Mouse (Mus musculus): ENCODE results near the gene Speer4f2. TPM values are rescaled to one million over a fixed set of nuclear protein-coding genes. Genes with fewer than 3 reads are reported as not detected.

The Speer4f2 gene
- polyA plus RNA-seq, 1 experiment from 2014 or later, result not detected

DNA sequence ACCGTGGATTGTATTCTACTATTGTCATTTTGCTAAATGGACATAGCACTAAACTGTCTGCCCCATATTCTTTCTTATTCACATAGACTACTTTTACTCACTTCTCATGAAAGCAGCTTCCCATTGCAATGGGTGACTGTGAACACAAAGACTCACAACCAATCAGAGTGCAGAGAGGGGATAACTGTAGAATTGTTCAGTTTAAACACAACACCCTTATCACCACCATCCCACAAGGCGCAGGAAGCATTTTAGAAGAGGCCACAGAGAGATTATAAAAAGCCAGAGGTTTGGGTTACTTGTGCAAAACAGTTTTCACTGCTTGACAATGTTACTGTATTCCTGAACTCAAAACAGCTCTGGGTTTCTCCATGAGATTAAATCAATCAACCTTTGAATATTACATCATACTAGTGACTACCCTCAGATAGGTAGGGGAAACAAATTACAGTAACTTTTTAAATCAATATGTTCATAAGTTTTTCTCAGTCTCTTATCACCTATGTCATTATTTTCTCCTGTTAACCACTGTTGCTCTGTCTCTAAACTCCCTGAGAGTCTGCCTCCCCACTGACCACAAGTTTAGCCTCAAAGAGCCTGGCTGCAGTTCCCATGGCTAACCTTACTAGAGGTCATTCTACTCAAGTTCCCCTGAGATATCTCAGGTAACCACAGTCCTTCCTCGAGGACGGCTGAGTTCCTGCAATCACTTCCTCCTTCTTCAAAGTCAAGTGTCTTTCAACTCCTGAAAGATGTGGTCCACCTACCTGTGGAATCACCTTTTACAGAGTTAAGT, 29.5 kb downstream of the Speer4f2 start:
- Histone ChIP-seq H3K36me3 (ENCODE audit: control insufficient read depth, insufficient read depth) (no peaks in the 10 kb centered on the region), H3K4me1 (ENCODE audit: control insufficient read depth, insufficient read depth, low read length) (no peaks in the 10 kb centered on the region), H3K27ac (ENCODE audit: low read length) (no peak overlapping the region), H3K9me3 (replicated peaks; ENCODE audit: control insufficient read depth, low read length) (no peaks in the 10 kb centered on the region), H3K4me3 (ENCODE audit: low read length) (no peak overlapping the region), H3K9ac (ENCODE audit: low read length) (no peak overlapping the region), H3K4me2 (ENCODE audit: low read depth, low read length) (no peak overlapping the region), H3K27me3 (ENCODE audit: control insufficient read depth, insufficient read depth, low read length) (no peaks in the 10 kb centered on the region)
- no peak for ATAC-seq (replicated peaks; ENCODE audit: extremely low read depth, insufficient read depth, low FRiP score)
- 55% methylated on average over 4 of the region's 4 CpGs for WGBS

GRCm38 (mm10) chr5:17403584-17403983, 30.6 kb downstream of the Speer4f2 start:
- no peak for ATAC-seq (replicated peaks; ENCODE audit: extremely low read depth, insufficient read depth, low FRiP score)
- H3K4me1 ChIP-seq (ENCODE audit: control insufficient read depth, insufficient read depth, low read length), result no peaks in the 10 kb centered on the region
- no peaks in the 10 kb centered on the region for H3K36me3 ChIP-seq (ENCODE audit: control insufficient read depth, insufficient read depth)
- no peak overlapping the region for H3K4me2 ChIP-seq (ENCODE audit: low read depth, low read length)
- no peak overlapping the region for H3K27ac ChIP-seq (ENCODE audit: low read length)
- H3K4me3 ChIP-seq (ENCODE audit: low read length), result no peak overlapping the region
- H3K27me3 ChIP-seq (ENCODE audit: control insufficient read depth, insufficient read depth, low read length), result no peaks in the 10 kb centered on the region
- H3K9me3 ChIP-seq (replicated peaks; ENCODE audit: control insufficient read depth, low read length), result no peaks in the 10 kb centered on the region
- H3K9ac ChIP-seq (ENCODE audit: low read length), result no peak overlapping the region

GRCm38 (mm10) chr5:17408924-17409660, 36.1 kb downstream of the Speer4f2 start:
- no peak overlapping the region for H3K4me3 ChIP-seq (ENCODE audit: low read length)
- no peak overlapping the region for H3K4me2 ChIP-seq (ENCODE audit: low read depth, low read length)
- H3K27me3 ChIP-seq (ENCODE audit: control insufficient read depth, insufficient read depth, low read length), result no peaks in the 10 kb centered on the region
- 0 out of 2 replicates have a peak, but pooled peaks cover 2% of the 10 kb centered on the region for H3K9me3 ChIP-seq (replicated peaks; ENCODE audit: control insufficient read depth, low read length)
- ATAC-seq (replicated peaks; ENCODE audit: extremely low read depth, insufficient read depth, low FRiP score), result no peak
- no peaks in the 10 kb centered on the region for H3K36me3 ChIP-seq (ENCODE audit: control insufficient read depth, insufficient read depth)
- no peak overlapping the region for H3K9ac ChIP-seq (ENCODE audit: low read length)
- no peak overlapping the region for H3K27ac ChIP-seq (ENCODE audit: low read length)
- 49% methylated on average over 4 of the region's 4 CpGs for WGBS
- H3K4me1 ChIP-seq (ENCODE audit: control insufficient read depth, insufficient read depth, low read length), result no peaks in the 10 kb centered on the region

- Histone ChIP-seq H3K27ac (ENCODE audit: low read length) (no peak overlapping the region), H3K27me3 (ENCODE audit: control insufficient read depth, insufficient read depth, low read length) (no peaks in the 10 kb centered on the region), H3K9ac (ENCODE audit: low read length) (no peak overlapping the region), H3K36me3 (ENCODE audit: control insufficient read depth, insufficient read depth) (no peaks in the 10 kb centered on the region), H3K4me3 (ENCODE audit: low read length) (no peak overlapping the region), H3K9me3 (replicated peaks; ENCODE audit: control insufficient read depth, low read length) (no peaks in the 10 kb centered on the region), H3K4me1 (ENCODE audit: control insufficient read depth, insufficient read depth, low read length) (no peaks in the 10 kb centered on the region), H3K4me2 (ENCODE audit: low read depth, low read length) (no peak overlapping the region)
- WGBS, result 78% methylated on average over 2 of the region's 2 CpGs
- ATAC-seq (replicated peaks; ENCODE audit: extremely low read depth, insufficient read depth, low FRiP score), result no peak
Observed at GRCm38 (mm10) chr5:17417201-17417600, 44.2 kb downstream of the Speer4f2 start.

DNA sequence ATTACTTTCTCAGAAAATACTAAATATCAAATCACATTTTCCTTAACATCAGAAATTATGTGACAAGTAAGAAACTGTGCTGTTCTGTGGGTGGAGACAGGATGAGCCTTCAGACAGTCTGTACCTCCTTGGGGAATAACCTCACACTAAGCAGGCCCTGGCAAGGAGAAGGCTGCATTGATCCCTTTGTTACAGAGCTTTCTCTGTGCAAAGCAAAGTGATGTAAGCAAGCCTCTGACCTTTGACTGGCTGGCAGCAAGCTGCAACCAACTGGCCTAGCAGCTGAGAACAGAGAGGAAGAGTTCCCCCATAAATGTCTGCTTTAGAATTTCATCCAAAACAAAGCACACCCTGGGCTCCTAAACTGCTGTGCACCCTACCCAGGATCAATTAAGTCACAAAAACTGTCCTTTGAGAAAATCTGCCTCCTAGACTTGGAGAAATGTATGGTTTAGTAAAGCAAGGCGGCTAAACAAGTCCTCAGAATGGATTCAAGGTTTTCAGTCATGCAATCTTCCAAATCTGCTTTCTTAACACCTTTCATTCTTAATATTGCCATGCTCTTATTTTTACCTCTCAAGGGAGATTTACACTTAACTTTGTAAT, 46.3 kb downstream of the Speer4f2 start:
- no peak overlapping the region for H3K9ac ChIP-seq (ENCODE audit: low read length)
- WGBS, result 96% methylated on average over 1 of the region's 1 CpGs
- no peaks in the 10 kb centered on the region for H3K36me3 ChIP-seq (ENCODE audit: control insufficient read depth, insufficient read depth)
- no peaks in the 10 kb centered on the region for H3K4me1 ChIP-seq (ENCODE audit: control insufficient read depth, insufficient read depth, low read length)
- no peak for ATAC-seq (replicated peaks; ENCODE audit: extremely low read depth, insufficient read depth, low FRiP score)
- no peak overlapping the region for H3K4me2 ChIP-seq (ENCODE audit: low read depth, low read length)
- no peaks in the 10 kb centered on the region for H3K9me3 ChIP-seq (replicated peaks; ENCODE audit: control insufficient read depth, low read length)
- H3K27me3 ChIP-seq (ENCODE audit: control insufficient read depth, insufficient read depth, low read length), result no peaks in the 10 kb centered on the region
- H3K4me3 ChIP-seq (ENCODE audit: low read length), result no peak overlapping the region
- H3K27ac ChIP-seq (ENCODE audit: low read length), result no peak overlapping the region

GRCm38 (mm10) chr5:17419921-17420320, 46.9 kb downstream of the Speer4f2 start:
- H3K36me3 ChIP-seq (ENCODE audit: control insufficient read depth, insufficient read depth), result no peaks in the 10 kb centered on the region
- H3K27me3 ChIP-seq (ENCODE audit: control insufficient read depth, insufficient read depth, low read length), result no peaks in the 10 kb centered on the region
- no peak overlapping the region for H3K4me2 ChIP-seq (ENCODE audit: low read depth, low read length)
- no peak overlapping the region for H3K27ac ChIP-seq (ENCODE audit: low read length)
- no peak overlapping the region for H3K9ac ChIP-seq (ENCODE audit: low read length)
- no peaks in the 10 kb centered on the region for H3K9me3 ChIP-seq (replicated peaks; ENCODE audit: control insufficient read depth, low read length)
- no peak overlapping the region for H3K4me3 ChIP-seq (ENCODE audit: low read length)
- no peak for ATAC-seq (replicated peaks; ENCODE audit: extremely low read depth, insufficient read depth, low FRiP score)
- no peaks in the 10 kb centered on the region for H3K4me1 ChIP-seq (ENCODE audit: control insufficient read depth, insufficient read depth, low read length)

DNA sequence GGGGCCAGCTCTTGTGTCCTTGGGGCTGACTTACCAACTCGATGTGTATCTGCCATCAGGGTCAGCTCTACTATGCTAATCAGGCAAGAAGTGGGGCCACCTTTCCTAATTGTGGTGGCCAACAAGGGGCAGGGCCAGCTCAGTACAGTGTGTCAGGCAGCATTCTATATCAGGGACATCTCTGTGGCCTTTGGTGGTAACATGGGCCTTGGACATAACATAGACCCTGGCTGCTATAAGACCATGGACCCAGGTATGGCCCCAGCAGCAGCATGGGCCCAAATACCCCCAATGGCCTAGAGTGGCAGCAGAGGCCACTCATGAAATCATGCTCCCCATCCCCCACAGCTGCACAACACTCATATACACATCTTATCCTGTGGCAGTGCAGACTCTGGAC, 49.2 kb downstream of the Speer4f2 start:
- Histone ChIP-seq H3K4me3 (ENCODE audit: low read length) (no peak overlapping the region), H3K27ac (ENCODE audit: low read length) (no peak overlapping the region), H3K36me3 (ENCODE audit: control insufficient read depth, insufficient read depth) (no peaks in the 10 kb centered on the region), H3K27me3 (ENCODE audit: control insufficient read depth, insufficient read depth, low read length) (no peaks in the 10 kb centered on the region), H3K4me1 (ENCODE audit: control insufficient read depth, insufficient read depth, low read length) (no peaks in the 10 kb centered on the region), H3K9me3 (replicated peaks; ENCODE audit: control insufficient read depth, low read length) (no peaks in the 10 kb centered on the region), H3K4me2 (ENCODE audit: low read depth, low read length) (no peak overlapping the region), H3K9ac (ENCODE audit: low read length) (no peak overlapping the region)
- ATAC-seq (replicated peaks; ENCODE audit: extremely low read depth, insufficient read depth, low FRiP score), result no peak
- 76% methylated on average over 1 of the region's 1 CpGs for WGBS

- Histone ChIP-seq H3K4me2 (ENCODE audit: low read depth, low read length) (no peak overlapping the region), H3K4me3 (ENCODE audit: low read length) (no peak overlapping the region), H3K27me3 (ENCODE audit: control insufficient read depth, insufficient read depth, low read length) (no peaks in the 10 kb centered on the region), H3K36me3 (ENCODE audit: control insufficient read depth, insufficient read depth) (no peaks in the 10 kb centered on the region), H3K9ac (ENCODE audit: low read length) (no peak overlapping the region), H3K4me1 (ENCODE audit: control insufficient read depth, insufficient read depth, low read length) (no peaks in the 10 kb centered on the region), H3K27ac (ENCODE audit: low read length) (no peak overlapping the region), H3K9me3 (replicated peaks; ENCODE audit: control insufficient read depth, low read length) (no peaks in the 10 kb centered on the region)
- no peak for ATAC-seq (replicated peaks; ENCODE audit: extremely low read depth, insufficient read depth, low FRiP score)
- WGBS, result 79% methylated on average over 1 of the region's 1 CpGs
Observed at GRCm38 (mm10) chr5:17426930-17427329, 54.0 kb downstream of the Speer4f2 start.

All from heart, embryonic 16.5 days (tissue).